Mouse (Mus musculus) adrenal gland, postnatal 36 days (tissue): Measurements from ENCODE around the gene Mmp28. TPM values are rescaled to one million over a fixed set of nuclear protein-coding genes. Genes with fewer than 3 reads are reported as not detected.

Source experiments
- DNase-seq, 2 experiments: peaks; one replicate each; pipeline ENCODE4 v3.0.0; 2021; ENCODE audit warnings: mixed read lengths in 1 of 2
- total RNA-seq, 2 experiments: library from RNA; stranded (reverse); gene quantifications; 2 replicates each; pipeline ENCODE4 v1.2.3; 2021

The Mmp28 gene
- total RNA-seq, 2 experiments from 2014 or later = 11.0 to 12.7 TPM

DNA sequence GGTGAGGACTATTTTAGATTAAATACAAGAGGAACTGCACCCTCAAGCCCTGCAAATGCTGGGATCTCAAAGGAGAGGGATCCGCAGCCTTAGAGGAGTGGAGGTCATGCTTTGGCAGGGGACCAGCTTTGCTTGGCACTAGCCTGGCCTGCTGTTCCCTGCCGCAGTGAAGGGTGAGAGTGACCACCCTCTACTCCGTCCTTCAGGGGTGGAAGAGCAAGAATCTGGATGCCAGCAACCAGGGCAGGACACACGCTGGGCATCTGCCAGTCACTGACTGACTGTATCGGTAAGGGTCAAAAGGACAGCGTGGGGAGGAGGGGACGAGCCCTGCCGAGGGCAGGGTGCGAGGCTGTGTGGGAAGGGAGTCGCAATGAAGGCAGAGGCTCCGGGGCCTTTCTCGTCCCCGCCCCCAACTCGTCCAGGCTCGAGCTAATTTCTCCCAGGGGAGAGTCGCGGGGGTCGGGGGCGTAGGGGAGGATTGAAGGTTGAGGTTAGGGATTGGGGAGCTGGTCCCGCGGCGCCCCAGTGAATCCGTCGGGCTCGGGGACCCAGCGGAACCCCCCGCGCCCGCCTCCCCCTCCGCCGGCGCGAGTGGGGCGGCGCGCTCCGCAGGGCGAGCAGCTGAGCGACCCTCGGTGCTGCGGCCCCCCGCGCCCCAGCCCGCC lies 53.6 kb downstream of the Mmp28 start, which contains the start of gene Rasl10b:
Gene Rasl10b (plus strand): TSS at position 51 of the 668 bp plus-strand sequence.
- DNase-seq = peak; percentile 37 to 53

DNA sequence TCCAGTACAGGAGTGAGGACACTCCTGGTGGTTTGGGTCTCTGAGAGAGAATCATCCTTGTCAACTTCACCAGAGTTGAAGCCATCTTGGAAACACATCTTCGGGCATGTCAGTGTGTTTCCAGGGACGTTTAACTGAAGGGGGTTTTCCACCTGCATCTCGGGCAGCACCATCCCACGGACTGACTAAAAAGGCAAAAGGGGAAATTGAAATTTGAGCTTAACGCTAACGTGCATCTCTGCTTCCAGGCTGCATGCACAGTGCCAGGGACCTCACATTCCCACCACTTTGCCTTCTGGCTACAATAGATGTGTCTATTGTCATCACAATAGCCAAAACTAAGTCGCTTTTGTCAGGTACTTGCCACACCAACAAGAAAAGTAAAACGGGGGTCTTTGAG lies 54.6 kb downstream of the Mmp28 start:
- no peak for DNase-seq

DNA sequence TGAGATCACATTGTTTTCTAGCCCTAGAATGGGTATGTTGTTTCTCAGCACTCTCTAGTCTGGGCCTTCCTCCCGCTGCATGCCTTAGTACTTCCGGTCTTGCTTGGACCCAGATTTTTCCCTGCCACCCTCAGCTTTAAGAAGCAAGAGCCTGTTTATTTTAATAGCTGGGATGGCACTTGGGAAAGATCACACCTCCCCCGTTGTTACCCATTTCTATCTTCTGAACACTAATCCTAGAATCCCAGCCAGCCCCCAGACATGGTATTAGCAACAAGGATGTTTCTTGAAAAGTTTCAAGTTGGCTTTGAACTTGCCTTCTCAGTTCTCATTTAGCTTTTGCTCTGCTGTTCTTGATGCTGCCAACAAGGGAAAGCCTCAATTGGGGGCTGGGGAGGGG lies 56.5 kb downstream of the Mmp28 start:
- no peak for DNase-seq

DNA sequence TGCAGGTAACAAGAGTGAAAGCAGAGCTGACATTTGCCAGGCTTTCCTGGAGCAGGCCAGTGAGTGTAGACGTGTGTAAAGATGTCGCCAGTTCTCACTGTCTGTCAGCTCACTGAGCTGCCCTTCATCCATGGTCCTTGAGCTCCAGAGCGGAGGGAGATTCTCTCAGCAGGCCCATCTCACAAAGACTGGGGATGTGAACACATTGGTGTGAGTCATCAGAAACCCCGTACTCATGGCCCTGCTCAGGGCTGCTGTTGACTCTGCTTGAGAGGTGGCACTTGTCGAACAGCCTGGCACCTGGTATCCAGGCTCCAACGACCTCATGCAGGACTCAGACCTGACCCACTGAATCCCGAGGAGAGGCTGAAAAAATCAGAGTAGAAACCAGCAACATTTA lies 59.1 kb downstream of the Mmp28 start:
- no peak for DNase-seq

DNA sequence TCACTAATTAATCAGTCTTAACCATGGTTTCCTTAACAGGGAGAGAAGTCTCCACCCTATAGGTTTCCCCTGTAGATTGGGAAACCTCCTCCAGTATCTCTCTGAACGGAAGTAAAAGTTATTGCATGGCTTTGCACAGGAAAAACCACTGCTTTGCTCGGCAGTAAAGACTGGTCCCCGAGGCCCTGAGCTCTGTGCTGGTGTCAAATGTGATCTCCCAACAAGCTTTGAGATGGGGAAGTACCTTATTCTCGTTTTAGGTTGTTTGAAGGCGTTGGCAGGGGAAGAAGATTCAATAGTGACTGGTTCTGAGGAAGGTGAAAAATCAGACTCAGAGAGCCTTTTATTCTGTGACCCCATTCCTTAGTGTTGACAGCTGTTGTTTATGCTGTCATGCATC lies 64.1 kb downstream of the Mmp28 start:
- DNase-seq = no peak

DNA sequence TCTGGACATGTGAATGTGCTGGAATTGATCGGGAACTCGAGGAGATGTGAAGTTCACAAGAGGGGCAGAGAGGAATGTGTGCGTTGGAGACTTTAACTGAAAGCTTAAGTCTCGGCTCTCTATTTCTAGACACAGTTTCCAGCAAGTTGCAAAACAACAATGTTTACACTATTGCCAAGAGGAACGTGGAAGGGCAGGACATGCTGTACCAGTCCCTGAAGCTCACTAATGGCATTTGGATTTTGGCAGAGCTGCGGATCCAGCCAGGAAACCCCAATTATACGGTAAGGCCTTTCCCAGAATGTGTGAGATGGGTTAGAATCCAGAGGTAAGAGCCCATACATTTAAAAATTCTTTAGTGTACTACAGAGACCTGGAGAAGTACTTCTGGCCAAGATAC lies 65.2 kb downstream of the Mmp28 start:
- DNase-seq = no peak

DNA sequence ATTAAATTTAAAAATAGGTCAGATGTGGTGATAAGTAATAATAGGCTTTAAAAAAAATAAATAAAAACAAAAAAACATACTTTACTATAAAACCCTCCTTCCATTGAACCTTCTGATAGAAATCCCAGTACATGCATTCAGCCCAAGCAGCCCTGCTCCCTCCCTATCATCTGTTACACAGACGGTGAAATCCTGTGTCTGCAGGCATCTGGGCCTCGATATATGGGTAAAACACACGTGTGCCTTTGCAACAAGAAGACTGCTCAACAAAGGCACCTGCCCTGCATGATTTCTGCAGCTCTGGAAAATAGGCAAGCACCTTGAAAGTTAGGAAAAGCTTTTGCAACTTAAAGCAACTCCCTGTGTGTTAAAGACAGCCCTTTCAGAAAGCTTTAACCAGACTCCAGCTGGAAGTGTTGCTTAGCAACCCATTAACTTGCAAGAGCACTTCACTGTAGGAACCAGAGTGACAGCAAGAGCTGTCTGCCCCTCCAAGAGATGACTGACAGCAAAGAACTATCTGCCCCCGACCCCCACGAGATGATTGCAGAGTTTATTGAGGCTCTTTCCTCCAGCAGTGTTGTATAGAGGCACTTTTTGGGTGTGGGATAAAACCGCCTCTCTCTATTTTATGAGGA lies 68.0 kb downstream of the Mmp28 start:
- DNase-seq = no peak

DNA sequence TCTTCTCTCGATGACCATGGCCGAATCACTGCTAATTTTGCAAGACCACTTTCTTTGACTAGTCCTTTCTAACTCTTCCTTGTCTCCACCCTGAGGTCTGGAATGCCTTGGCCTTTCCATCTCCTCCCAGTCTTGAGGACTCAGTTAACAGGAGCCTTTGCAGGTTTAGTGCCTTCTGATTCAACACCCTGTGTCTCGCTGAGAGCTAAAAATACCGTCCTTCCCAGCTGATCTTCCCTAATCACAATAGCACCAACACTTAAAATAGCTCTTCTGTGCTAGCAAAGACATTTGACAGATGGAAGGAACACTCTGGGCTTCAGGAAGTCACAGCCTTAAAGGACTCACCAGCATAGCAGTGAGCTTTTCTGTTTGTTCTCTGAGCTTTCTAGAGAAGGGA lies 69.8 kb downstream of the Mmp28 start:
- no peak for DNase-seq

Other genes with a start within 250 kb of the Mmp28 start
- not detected for gene Slfn14, start 176.3 kb downstream of the Mmp28 start, total RNA-seq
- gene Ap2b1, start 164.0 kb downstream of the Mmp28 start, total RNA-seq = 100 to 1,000 TPM; 109 to 114 TPM
- 10 to 100 TPM; 14.8 to 18.3 TPM for gene Pex12, start 160.5 kb downstream of the Mmp28 start, total RNA-seq
- gene Rasl10b, start 53.9 kb downstream of the Mmp28 start, total RNA-seq = 10 to 100 TPM; 12.0 to 13.6 TPM
- gene Gas2l2, start 33.6 kb downstream of the Mmp28 start, total RNA-seq = not detected
- under 1 TPM; 0.30 to 0.43 TPM for gene 1700020L24Rik, start 25.4 kb downstream of the Mmp28 start, total RNA-seq
- gene Taf15, start 10.0 kb upstream of the Mmp28 start, total RNA-seq = 10 to 100 TPM; 62.2 to 78.5 TPM
- not detected for gene Heatr9, start 59.1 kb upstream of the Mmp28 start, total RNA-seq
- 1 to 10 TPM in 1 of 2 experiments, under 1 TPM in 1; 0.79 to 2.2 TPM for gene Ccl5, start 67.4 kb upstream of the Mmp28 start, total RNA-seq
- 10 to 100 TPM in 1 of 2 experiments, 1 to 10 TPM in 1; 4.7 to 13.1 TPM for gene Ccl9, start 115.6 kb upstream of the Mmp28 start, total RNA-seq
- 10 to 100 TPM; 11.4 to 30.4 TPM for gene Ccl6, start 130.0 kb upstream of the Mmp28 start, total RNA-seq
- not detected for gene Rpl9-ps1, start 182.6 kb upstream of the Mmp28 start, total RNA-seq
- not detected for gene Ccl3, start 186.3 kb upstream of the Mmp28 start, total RNA-seq
- under 1 TPM in 1 of 2 experiments, not detected in 1; 0.50 TPM for gene Ccl4, start 199.5 kb upstream of the Mmp28 start, total RNA-seq
- 1 to 10 TPM in 1 of 2 experiments, under 1 TPM in 1; 0.59 to 2.2 TPM for gene Wfdc17, start 240.9 kb upstream of the Mmp28 start, total RNA-seq
- gene Wfdc18, start 245.9 kb upstream of the Mmp28 start, total RNA-seq = not detected